Mouse (Mus musculus): ENCODE data around the gene Txn2.

Txn2 gene

DNA sequence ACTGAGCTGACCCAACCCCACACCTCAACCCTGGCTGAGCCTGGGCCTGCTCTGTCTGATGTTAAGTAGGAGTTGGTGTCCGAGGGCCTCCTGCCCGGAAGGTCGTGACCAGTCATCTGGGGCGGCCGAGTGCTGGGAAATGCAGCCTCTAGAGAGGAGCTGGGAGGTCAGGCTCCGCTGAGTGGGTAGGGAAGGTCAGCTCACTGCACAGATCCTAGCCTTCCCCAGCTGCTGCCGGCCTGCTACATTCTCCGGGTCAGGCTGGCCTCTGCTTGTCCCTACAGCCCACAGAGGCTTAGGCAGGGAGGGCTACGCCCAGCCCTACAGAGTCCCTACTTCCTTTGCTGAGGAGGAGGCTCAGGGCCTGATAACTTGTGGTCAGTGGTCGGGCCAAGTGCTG lies 22.3 kb downstream of the Txn2 start:
- DNase-seq (ENCODE audit: low spot score), result no peak

DNA sequence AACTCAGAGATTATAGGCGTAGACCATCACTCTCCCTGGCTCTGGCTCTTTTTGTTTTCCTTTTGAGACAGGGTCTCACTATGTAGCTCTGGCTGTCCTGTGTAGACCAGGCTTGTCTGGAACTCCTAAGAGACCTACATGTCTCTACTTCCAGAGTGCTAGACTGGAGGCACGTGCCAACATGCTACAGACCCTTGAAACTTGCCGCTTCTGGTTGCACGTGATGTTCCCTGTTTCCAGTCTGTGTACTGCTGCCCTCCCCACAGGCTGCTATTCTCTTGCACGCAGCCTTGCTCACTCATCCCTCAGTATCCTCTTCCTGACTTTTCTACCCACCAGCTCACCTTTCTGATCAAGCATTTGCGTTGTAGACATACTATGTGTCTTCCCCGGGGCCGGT lies 22.7 kb downstream of the Txn2 start:
- DNase-seq (ENCODE audit: low spot score), result no peak

DNA sequence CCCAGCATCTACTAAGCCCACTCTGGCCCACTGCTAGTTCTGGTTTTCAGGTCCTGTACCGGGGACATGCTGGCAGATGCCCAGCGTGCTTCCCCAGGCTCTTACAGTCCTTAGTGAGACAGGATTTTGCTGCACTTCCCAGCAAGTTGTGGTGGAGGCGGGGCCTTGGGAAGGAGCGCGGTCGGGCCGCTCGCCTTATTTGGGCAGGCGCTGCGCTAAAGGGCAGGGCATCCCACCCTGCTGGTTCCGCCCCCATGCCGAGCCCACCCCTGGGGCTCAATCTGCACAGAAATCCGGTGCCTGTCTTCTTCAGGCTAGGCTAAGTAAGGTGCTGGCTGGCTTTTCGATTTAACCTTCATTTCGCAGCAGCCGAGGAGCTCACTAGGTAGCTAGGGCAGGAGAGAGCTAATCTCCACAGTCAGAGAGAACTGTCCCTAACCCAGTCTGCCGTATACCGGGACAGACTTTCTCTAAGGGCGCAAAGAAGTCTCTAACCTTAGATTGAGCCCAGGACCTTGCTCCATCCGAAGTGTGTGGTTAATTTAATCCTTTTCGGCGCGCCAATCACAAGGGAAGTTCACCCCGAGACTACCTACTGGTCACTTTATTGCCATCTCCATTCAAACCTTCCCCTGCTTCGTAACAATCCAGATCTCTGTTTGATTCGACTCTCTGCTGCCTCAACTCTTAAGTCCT lies 23.4 kb downstream of the Txn2 start:
- no peak for DNase-seq (ENCODE audit: low spot score)

DNA sequence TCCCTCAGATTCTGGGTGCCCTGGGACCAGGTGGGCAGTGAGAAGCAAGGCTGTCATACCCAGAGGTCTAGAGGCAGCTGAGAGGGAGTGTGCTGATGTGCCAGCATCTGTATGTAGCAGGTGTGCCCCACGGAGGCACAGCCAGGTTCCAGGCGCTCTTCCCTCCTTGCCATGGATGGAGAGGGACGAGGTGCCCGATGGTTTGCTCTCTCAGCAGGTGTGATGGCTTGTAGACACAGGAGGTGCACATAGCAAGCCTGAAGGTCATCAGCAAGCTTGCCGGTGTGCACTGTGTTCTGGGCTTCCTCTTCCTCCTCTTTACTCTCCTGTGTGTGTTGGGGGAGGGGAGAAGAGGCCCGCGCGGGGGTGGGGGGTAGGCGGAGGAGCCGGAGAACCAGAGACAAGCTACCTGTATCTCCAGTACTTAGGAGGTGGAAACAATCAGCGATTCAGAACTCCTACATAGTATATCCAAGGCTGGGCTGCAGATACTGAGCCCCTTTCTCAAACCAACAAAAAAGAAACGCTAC lies 24.4 kb downstream of the Txn2 start:
- DNase-seq (ENCODE audit: low spot score), result no peak

DNA sequence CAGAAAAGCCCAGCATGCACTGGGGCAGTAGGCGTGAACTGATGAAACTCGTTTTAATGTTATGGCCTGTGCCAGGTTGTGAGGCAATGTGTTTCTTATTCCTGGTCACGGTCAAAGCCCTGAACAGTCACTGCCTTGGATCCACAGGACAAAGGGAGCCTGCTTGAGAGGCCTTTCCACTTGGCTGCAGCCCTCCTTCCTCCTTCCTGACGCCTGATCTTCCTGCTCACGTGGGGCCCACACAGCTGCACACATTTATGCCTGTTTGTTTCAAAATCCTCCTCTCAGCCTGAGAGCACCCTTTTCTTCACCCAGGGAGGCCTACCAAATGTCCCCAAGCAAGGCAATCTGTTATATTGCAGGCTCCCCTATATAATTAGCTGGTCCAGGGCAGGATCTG lies 25.6 kb downstream of the Txn2 start:
- DNase-seq (ENCODE audit: low spot score), result no peak

DNA sequence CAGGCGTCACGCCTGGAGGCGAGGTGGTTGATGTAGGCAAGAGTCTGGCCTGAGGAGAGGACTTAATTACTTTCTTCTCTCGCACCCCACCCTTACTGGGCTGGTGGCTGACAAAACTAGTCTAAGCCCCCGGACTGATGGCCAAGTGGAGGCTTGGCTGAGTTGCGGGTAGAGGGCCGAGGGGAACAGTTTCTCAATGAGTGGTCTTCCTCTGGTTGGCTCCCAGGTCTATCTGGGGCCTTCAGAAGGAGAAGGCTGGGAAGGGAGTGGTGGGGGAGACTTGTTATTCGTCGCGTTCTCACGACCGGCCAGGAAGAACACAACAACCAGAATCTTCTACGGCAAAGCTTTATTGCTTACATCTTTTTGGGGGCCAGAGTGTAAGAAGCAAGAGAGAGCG lies 33.9 kb downstream of the Txn2 start:
- DNase-seq (ENCODE audit: low spot score), result no peak

DNA sequence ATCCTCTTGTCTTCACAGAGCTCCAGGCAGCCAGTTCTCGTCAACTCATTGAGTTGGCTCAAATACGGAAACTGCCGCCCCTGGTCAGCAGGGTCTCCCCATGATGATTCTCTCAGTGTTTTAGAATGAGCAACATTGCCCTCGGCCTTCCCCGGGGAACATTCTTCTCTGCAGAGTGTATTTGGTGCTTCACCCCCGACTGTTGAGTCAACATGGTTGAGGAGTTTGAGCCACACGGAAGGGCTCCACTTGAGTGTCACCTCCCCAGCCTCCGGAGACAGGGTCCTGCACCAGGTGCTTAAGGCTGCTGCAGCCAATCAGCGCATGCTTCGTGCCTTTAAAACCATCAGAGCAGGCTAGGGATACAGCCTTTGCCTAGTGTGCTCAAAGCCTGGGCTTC lies 35.5 kb downstream of the Txn2 start:
- no peak for DNase-seq (ENCODE audit: low spot score)

DNA sequence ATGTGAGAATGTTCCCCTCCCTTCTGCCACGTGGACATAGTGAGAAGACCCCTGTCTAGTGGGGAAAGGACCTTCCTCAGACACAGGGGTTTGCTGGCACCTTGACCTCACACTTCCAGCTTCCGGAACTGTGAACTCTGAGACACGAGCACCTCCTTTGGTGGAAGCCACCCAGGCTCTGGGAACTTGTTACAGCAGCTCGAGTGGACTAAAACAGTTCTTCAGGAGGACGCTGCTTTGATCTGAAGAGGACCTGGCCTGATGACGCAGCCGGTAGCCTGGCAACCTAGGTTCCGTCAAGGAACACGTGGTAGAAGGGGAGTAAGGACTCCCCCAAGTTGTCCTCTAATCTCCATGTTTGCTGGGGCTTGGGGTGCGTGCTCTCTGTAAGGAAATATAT lies 36.4 kb downstream of the Txn2 start:
- DNase-seq (ENCODE audit: low spot score), result no peak

DNA sequence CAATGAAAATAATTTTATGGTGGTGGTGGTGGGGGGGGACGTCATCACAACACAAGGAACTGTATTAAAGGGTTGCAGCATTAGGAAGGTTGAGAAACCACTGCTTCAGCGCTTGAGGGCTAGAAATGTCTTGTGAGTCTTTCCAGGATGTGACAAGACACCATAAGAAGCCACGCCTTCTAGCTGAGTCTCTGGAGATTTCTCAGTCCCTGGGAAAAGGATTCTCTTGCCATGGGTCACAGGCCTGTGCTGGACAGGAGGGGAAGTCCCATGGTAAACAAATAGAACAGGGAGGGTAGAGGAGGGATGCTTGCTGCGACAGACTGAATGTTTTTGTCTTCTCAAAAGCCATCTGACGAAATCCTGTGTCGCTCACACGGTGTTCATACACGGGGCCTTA lies 37.0 kb downstream of the Txn2 start:
- no peak for DNase-seq (ENCODE audit: low spot score)

DNA sequence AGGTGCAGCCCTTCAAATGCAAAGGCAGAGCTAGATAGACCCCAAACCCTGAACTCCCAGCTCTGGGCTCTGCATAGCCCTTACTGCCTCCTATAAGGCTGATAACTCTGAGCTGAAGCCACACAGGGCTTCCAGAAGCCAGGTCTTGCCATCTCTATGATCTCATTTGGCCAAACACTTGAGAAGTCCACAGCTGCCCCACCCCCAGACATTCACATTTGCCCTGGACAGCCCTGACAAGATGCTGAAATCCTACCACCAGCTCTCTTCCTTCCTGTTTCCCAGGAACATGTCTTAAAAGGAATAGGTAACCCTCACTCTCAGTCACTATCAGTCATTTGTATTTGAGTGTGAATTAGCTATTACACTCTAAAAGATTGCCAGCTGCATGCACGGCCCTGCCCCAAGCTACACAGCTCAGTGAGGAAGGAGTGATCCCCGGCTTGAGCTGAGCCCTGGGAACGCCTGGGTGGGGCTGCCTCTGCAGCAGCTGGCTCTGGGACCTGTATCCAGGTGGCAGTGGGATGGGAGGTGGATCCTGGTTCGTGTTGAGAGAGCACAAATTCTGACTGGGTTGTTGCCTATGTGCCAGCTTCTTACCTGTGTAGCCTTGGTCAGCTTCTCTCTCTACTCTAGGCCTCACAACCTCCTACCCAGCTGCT lies 38.9 kb downstream of the Txn2 start:
- DNase-seq (ENCODE audit: low spot score), result no peak

DNA sequence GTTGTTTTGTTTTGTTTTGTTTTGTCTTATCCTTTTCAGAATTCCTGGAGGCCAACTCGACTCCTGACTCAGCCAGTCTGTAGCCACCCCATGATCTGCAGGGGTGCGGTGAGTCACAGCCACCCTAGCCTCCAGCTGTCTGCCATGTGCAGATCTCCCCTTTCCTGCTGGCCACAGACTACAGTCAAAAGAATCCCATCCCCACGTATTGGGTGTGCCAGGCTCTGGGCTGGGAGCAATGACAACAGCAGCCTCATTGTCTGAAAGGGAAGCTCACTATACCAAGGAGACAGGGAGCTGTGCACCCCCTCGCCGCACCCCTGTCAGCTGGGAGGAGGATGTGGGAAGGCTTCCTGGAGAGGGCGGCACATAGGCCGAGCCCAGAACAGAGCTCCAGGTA lies 40.5 kb downstream of the Txn2 start:
- no peak for DNase-seq (ENCODE audit: low spot score)

DNA sequence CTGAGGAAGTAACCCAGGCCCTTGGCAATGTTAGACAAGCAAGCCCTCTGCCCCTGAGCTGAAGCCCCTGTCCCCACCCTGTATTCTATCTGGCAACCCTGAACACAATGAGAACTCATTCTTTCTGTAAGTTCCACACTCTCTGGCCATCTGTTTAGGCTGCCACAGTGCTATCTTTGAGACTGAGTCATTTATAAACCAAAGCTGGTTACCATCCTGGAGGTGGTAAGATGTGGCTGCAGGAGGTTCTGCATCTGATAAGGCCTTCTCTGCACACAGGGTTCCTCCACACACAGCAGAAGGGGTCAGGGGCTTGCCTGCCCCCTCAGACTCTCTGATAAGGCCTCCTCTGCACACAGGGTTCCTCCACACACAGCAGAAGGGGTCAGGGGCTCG lies 41.7 kb downstream of the Txn2 start:
- DNase-seq (ENCODE audit: low spot score), result peak; percentile 17

DNA sequence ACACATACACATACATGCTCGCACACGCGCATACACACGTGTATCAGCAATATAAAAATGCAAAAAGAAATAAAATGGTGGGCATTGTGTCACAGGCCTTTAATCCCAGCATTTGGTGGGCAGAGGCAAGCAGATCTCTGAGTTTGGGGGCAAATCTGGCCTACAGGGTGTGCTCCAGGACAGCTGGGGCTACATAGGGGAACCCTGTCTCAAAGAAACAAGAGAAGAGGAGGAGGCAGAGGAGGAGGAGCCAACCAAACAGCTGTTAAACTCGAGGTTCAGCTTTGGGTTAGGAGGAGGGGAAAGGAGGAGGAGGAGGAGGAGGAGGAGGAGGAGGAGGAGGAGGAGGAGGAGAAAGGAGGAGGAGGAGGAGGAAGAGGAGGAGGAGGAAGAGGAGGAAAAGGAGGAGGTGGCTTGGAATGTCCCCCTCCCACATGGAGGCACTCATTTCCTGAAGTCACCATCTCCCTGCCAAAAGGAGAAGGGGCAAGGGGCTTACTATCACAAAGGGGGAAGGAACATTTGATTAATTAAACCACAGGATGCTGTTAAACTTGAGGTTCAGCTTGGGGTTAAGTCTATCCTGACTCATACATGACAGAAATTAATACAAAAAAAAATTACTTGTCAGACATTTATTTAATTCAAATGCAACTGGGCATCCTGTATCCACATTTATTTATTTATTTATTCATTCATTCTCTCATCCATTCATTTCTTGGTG lies 42.3 kb downstream of the Txn2 start:
- DNase-seq (ENCODE audit: low spot score), result no peak

DNA sequence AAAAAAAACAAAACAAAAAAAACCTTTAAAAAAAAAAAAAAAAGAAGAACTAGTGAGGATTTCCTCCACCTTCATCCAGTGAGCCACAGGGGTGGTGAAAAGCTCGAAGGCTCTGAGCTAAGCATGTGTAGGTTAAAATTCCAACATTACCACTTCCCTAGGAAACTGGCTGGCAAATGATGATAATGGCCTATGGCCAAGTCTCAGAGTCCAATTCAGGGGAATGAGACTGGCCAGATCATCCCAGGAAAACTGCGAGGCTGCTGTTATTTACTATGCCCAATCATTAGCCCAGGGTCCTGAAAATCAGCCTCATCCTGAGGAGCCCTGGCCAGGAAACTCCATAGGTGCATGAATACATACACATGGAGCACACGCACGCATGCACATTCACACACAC lies 42.9 kb downstream of the Txn2 start:
- no peak for DNase-seq (ENCODE audit: low spot score)

DNA sequence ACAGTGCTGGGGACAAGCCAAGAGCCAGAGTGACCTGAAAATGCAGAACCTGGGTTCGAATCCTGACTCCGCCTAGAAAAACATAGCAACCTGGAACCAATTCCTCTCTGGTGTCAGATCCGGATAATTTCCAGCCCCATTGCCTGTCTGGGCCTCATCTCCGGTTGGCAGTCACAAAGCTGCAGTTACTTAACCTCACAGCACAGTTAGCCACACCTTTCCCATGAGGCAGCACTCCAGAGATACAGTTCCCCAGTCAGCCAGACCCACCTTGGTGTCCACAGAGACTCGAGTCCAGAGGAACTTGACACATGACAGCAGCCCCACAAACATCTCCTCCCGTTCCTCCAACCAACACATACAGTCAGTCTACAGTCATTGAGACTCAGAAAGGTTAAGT lies 43.6 kb downstream of the Txn2 start:
- DNase-seq (ENCODE audit: low spot score), result no peak

DNA sequence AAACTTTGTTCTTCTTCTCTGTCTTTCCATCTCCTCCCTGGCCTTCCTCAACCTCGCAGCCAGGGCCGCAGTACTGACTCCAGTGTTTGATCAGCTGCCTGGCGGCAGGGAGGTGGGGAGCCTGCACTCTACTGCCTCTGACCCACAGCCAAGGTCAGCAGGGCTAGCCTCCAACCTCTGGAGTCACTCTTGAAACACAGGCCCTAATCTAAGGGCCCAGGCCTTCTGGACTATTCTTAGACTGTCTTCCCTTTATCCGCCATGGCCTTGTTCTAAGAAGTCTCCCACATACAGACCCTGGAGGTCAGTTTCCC lies 45.2 kb downstream of the Txn2 start:
- no peak for DNase-seq (ENCODE audit: low spot score)

DNA sequence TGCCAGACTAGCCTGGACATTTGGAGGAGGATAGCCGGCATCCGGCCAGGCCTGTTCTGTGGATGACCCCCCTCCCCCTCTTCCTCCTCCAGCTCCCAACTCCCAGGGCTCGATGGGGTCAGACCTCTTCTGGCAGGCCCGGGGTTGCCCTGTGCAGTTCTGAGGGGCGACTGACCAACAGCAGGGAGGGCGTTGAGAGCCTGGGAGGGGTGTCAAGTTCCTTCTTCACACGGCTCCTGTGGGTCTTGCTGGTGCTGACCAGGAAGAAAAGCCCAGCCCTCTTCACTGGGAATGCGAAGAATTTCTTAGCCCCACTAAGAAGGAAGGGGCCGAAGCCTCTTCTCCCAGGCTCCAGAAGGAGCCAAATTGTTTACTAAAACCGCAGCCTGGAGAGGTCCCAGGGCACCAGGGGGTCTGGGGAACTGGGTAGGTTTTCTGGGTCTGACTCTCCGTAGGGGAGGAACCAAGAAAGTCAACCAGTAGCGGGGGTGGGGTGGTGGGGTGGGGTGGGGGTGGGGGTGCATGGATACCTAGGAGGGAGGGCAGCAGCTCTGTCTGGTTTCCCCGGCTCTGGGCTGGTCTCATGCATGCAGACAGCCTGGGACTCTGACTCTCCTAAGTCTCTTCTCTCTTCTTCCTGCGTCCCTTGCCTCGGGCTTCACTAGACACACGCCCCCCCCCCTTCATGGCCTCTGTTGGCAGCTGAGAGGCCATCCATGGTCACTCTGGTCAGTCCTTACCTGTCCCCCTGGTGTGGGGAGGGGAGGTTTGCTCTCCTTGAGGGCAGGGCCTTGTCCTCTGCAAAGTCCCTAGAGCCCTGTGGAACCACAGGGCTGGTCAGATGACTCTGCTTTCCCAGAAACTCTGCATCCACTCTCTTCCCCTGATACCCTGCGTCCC lies 45.8 kb downstream of the Txn2 start:
- DNase-seq (ENCODE audit: low spot score), result no peak

DNA sequence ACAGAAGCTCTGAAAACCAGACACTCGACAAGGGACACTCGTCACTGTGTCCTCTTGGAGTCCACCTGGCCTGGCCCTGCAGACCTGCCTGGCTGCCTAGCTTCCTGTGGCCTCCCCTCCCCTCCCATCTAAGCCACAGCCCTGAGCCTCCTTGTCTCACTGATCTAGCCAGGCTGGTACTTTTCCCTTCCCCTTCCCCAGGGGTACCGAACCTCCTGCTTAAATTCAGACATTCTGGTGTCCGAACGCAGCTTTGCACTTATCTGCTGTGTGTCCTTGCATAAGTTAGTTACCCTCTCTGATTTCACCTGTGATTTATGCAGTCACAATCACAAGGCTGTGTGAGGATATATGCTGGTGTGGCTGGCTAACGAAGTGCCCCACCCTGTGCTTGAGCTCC lies 46.5 kb downstream of the Txn2 start:
- no peak for DNase-seq (ENCODE audit: low spot score)

DNA sequence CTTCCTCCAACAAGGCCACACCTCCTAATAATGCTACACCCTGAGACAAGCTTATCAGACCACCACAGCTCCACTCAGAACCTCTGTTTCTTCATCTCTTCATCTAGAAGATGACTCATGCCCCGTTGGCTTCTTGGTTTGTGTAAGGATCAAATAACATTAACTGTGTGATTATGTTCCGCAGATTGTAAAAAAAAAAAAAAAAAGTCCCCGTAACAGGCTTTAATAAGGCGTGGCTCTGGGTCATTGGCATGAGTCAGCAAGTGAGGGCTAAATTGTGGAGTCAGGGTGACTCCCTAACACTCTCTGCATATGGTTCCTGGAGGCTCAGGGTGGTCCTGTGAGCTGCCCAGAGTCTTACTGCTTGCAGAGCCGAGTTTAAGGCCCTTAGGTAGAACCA lies 47.1 kb downstream of the Txn2 start:
- DNase-seq (ENCODE audit: low spot score), result no peak

DNA sequence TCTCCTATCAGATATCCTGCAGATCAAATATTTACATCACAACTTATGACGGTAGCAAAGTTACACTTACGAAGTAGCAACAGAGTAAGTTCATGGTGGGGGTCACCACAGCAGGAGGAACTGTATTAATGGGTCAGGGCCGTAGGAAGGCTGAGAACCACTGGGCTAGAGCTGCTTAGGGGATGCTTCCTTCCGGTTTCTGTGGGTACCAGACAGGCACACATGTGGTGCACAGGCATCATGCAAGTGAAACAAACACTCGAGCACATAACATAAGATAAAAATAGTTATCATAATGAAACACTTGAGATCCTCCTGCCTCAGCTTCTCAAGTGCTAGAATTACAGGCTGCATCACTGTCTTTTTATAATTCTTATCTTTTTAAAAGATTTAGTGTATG lies 48.1 kb downstream of the Txn2 start:
- no peak for DNase-seq (ENCODE audit: low spot score)

DNA sequence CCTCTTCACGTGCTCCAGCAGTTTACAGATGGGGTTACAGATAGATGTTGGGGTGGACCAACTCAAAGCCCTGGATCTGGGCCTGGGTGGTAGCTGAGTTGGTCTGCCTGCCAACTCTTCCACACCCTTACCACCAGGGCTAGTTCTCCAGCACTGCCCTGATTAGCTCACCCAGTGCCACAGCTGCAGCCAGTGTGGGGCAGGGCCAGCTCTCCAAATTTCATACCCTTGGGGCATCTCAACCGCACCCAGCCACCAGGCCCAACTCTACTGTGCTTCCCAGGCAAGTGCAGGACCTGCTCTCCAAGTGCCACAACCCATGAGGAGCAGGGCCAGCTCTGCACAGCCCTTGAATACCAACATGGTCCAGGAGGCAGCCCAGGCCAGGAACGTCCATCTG lies 49.0 kb downstream of the Txn2 start:
- DNase-seq (ENCODE audit: low spot score), result no peak

DNA sequence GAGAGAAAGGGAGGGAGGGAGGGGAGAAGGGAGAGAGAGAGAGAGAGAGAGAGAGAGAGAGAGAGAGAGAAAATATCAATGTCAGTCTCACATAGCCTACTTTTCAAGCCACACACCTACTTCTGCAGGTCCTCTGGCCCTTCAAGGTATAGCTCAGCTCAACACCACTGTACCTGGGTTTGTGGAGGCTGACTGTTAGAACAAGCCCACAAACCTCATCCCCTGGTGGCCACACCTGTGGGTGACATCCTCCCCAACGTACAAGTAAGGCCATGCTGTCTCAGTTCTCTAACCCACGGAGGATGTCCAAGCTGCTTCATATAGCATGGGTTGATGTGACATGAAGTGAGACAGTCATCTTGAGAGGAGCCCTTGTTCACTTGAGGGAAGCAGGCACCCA lies 51.6 kb downstream of the Txn2 start:
- DNase-seq (ENCODE audit: low spot score), result no peak

DNA sequence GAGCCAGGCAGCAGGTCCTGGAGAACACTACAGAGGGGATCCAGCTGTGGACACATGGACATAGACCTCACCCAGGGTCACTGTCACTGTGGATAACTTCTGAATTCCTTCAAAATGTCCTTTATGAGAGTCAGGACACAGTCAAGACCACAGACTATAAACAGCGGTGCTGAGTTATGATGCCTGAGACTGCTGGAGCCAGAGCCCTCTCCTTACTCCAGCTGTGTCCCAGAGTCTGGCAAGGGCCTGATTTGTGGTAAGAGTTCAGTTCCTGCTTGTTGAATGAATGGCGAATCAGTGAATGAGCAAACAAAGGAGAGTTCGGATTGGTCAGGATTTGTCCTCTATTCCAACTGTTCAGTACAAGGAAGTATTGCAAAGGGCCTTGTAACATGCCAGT lies 52.1 kb downstream of the Txn2 start:
- DNase-seq (ENCODE audit: low spot score), result no peak

Measured in layer of hippocampus, adult 11-12 months (tissue).